Comparison of ENCODE assay signal across 29 mouse cellular contexts in genomic region chr17:52506760-52507159, GRCm38 (mm10).
DNase-seq lines count a peak whose midpoint lies in the region; ATAC-seq lines count a peak whose summit lies in the region.
"Had no signal": no experiment of that assay in that cellular context is flagged by ENCODE, and none has a peak within 500 bp of the region (broad histone marks: within the 10 kb centered on the region; RNA-seq: fewer than 3 reads in every experiment).

No protein-coding gene starts in this region.

- H3K9me3 ChIP-seq in forebrain, embryonic 16.5 days (ENCODE audit: control insufficient read depth, low read length): no peaks in the 10 kb centered on the region
- H3K9me3 ChIP-seq in forebrain, embryonic 11.5 days (ENCODE audit: control insufficient read depth, low read length): no peaks in the 10 kb centered on the region
- H3K9me3 ChIP-seq: embryonic facial prominence, embryonic 12.5 days; embryonic facial prominence, embryonic 15.5 days; forebrain, embryonic 13.5 days; heart, embryonic 15.5 days had no signal

- H3K9ac ChIP-seq in forebrain, embryonic 16.5 days (replicated peaks; ENCODE audit: low read depth, low read length): no peak overlapping the region
- H3K9ac ChIP-seq in forebrain, embryonic 11.5 days (ENCODE audit: low read length): no peak overlapping the region
- H3K9ac ChIP-seq: embryonic facial prominence, embryonic 12.5 days; embryonic facial prominence, embryonic 15.5 days; forebrain, embryonic 13.5 days; heart, embryonic 12.5 days; heart, embryonic 15.5 days; hindbrain, embryonic 14.5 days had no signal

- no peak for DNase-seq in forebrain, embryonic 11.5 days (ENCODE audit: low spot score)
- peak; percentile 55 for DNase-seq in CD4-positive, CD25-positive, alpha-beta regulatory T cell, adult 2 months (ENCODE audit: low read depth, low spot score)
- DNase-seq in brain, embryonic 18.5 days (ENCODE audit: low read depth, low spot score): peak; percentile 14
- DNase-seq in left cerebral cortex, postnatal 36 days (ENCODE audit: low spot score in 2 of 2): no peak
- DNase-seq in natural killer cell, adult 2 months (ENCODE audit: low spot score in 2 of 2): no peak
- DNase-seq: adrenal gland, adult 8-10 months; adrenal gland, postnatal 25 days; B cell, adult 2 months; cerebellum, adult 18-20 months; cerebellum, adult 9-10 months; gastrocnemius, adult 2 months; gastrocnemius, postnatal 14 days; heart, adult 11 months; heart, postnatal 10 days; heart, postnatal 4 days; kidney, adult 8-10 months had no signal

- WGBS in forebrain, embryonic 16.5 days: 74% methylated on average over 3 of the region's 3 CpGs
- 92% methylated on average over 3 of the region's 3 CpGs for WGBS in forebrain, embryonic 11.5 days

- no peak overlapping the region for H3K27ac ChIP-seq in forebrain, embryonic 16.5 days (ENCODE audit: low read length)
- no peak overlapping the region for H3K27ac ChIP-seq in forebrain, embryonic 11.5 days (ENCODE audit: low read depth, low read length)
- H3K27ac ChIP-seq: embryonic facial prominence, embryonic 12.5 days; embryonic facial prominence, embryonic 15.5 days; forebrain, embryonic 13.5 days; gastrocnemius, adult 2 months; heart, embryonic 15.5 days; hindbrain, embryonic 14.5 days; hindbrain, postnatal 0 days had no signal

- no peak overlapping the region for H3K4me2 ChIP-seq in forebrain, embryonic 16.5 days (ENCODE audit: low read length)
- H3K4me2 ChIP-seq in forebrain, embryonic 11.5 days (ENCODE audit: low read depth, low read length, severe bottlenecking): no peak overlapping the region
- H3K4me2 ChIP-seq: embryonic facial prominence, embryonic 12.5 days; embryonic facial prominence, embryonic 15.5 days; forebrain, embryonic 13.5 days; heart, embryonic 12.5 days; heart, embryonic 15.5 days; hindbrain, embryonic 14.5 days had no signal

- intact Hi-C loops in left cerebral cortex, postnatal 36 days (cut with DNase I): no loop called here

- no peaks in the 10 kb centered on the region for H3K36me3 ChIP-seq in forebrain, embryonic 16.5 days (ENCODE audit: control insufficient read depth, insufficient read depth)
- no peaks in the 10 kb centered on the region for H3K36me3 ChIP-seq in forebrain, embryonic 11.5 days (ENCODE audit: control insufficient read depth, insufficient read depth, low read length)
- H3K36me3 ChIP-seq: embryonic facial prominence, embryonic 12.5 days; embryonic facial prominence, embryonic 15.5 days; G1E; heart, embryonic 12.5 days; heart, embryonic 15.5 days had no signal

- H3K27me3 ChIP-seq in forebrain, embryonic 16.5 days (replicated peaks; ENCODE audit: control insufficient read depth, insufficient read depth, low read length): no peaks in the 10 kb centered on the region
- H3K27me3 ChIP-seq in forebrain, embryonic 11.5 days (ENCODE audit: control insufficient read depth, insufficient read depth, low read length): no peaks in the 10 kb centered on the region
- H3K27me3 ChIP-seq: CH12.LX; embryonic facial prominence, embryonic 12.5 days; embryonic facial prominence, embryonic 15.5 days; forebrain, embryonic 13.5 days; heart, embryonic 12.5 days; heart, embryonic 15.5 days; Patski had no signal

- no peaks in the 10 kb centered on the region for H3K4me1 ChIP-seq in forebrain, embryonic 16.5 days (replicated peaks; ENCODE audit: control insufficient read depth, insufficient read depth, low read length)
- no peaks in the 10 kb centered on the region for H3K4me1 ChIP-seq in forebrain, embryonic 11.5 days (replicated peaks; ENCODE audit: control insufficient read depth, insufficient read depth, low read length)
- H3K4me1 ChIP-seq: embryonic facial prominence, embryonic 12.5 days; embryonic facial prominence, embryonic 15.5 days; forebrain, embryonic 13.5 days; heart, embryonic 12.5 days; heart, embryonic 15.5 days had no signal

- H3K4me3 ChIP-seq in forebrain, embryonic 16.5 days (replicated peaks; ENCODE audit: low read length): no peak overlapping the region
- no peak overlapping the region for H3K4me3 ChIP-seq in forebrain, embryonic 11.5 days (ENCODE audit: low read depth, low read length)
- H3K4me3 ChIP-seq: embryonic facial prominence, embryonic 12.5 days; embryonic facial prominence, embryonic 15.5 days; forebrain, embryonic 13.5 days; gastrocnemius, adult 2 months; heart, embryonic 12.5 days; heart, embryonic 15.5 days had no signal

- ATAC-seq in forebrain, embryonic 16.5 days: peak; percentile 50; the same call in 1 of the 2 replicates
- no peak for ATAC-seq in forebrain, embryonic 11.5 days (replicated peaks; ENCODE audit: low FRiP score)
- ATAC-seq in neutrophil, adult 5-6 weeks (ENCODE audit: extremely low read depth, insufficient number of reproducible peaks, low FRiP score, poor library complexity, severe bottlenecking): 0 out of 2 replicates have a peak, but pooled peaks have one; percentile 3
- ATAC-seq: forebrain, embryonic 13.5 days; hindbrain, postnatal 0 days; intestine, postnatal 0 days; Patski had no signal

Comparison
In these comparisons a context has a peak if more than half of its experiments do, and no peak if none do; other contexts are left out.
1. DNase-seq: peak in CD4-positive, CD25-positive, alpha-beta regulatory T cell, adult 2 months (single experiment) and brain, embryonic 18.5 days (single experiment); none in forebrain, embryonic 11.5 days (single experiment), left cerebral cortex, postnatal 36 days (0 of 2) and natural killer cell, adult 2 months (0 of 2).